Comparison of ENCODE assay signal across 13 mouse cellular contexts in the genomic region with DNA sequence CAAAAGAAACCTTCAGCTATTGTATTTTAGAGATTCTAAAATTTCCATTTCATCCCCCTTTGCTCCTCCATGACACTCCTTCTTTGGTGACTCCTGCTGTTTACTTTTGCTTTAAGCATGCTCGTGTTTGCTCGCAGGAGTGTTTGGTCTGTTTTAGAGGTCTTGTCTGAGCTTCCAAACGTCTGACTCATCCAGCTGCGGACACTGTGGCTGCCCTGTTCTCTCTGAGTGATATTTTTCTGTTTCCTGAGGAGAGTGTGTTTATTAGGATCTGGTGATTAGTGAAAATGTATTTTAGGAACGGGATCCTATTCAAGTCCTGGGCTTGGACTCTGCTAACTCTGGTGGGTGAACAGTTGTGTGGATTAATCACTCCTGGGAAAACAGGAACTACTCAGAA. TPM values are rescaled to one million over a fixed set of nuclear protein-coding genes. Genes with fewer than 3 reads are reported as not detected.
DNase-seq lines count a peak whose midpoint lies in the region; ATAC-seq and TF ChIP-seq lines count a peak whose summit lies in the region.
"Had no signal": no experiment of that assay in that cellular context is flagged by ENCODE, and none has a peak within 500 bp of the region (broad histone marks: within the 10 kb centered on the region; RNA-seq: fewer than 3 reads in every experiment).

No protein-coding gene starts in this region.

- no peak for ATAC-seq in embryonic facial prominence, embryonic 14.5 days (ENCODE audit: low read depth)
- ATAC-seq in midbrain, embryonic 11.5 days (ENCODE audit: low FRiP score) = no peak
- no peak for ATAC-seq in midbrain, embryonic 13.5 days

- no peaks in the 10 kb centered on the region for H3K9me3 ChIP-seq in embryonic facial prominence, embryonic 14.5 days (ENCODE audit: control insufficient read depth, low read length)
- H3K9me3 ChIP-seq in embryonic facial prominence, embryonic 10.5 days = no peaks in the 10 kb centered on the region
- H3K9me3 ChIP-seq in midbrain, embryonic 11.5 days (ENCODE audit: control insufficient read depth, low read length) = no peaks in the 10 kb centered on the region
- no peaks in the 10 kb centered on the region for H3K9me3 ChIP-seq in midbrain, embryonic 13.5 days

- TF ChIP-seq CTCF in small intestine, adult 2 months (IDR thresholded peaks at IDR 0.05; ENCODE audit: extremely low read depth, insufficient read length, insufficient replicate concordance, low read depth, low read length) = no peak

- no peak overlapping the region for H3K9ac ChIP-seq in embryonic facial prominence, embryonic 14.5 days (ENCODE audit: low read depth, low read length)
- no peak overlapping the region for H3K9ac ChIP-seq in midbrain, embryonic 11.5 days (ENCODE audit: low read length)
- H3K9ac ChIP-seq in midbrain, embryonic 13.5 days (replicated peaks) = no peak overlapping the region

- no peaks in the 10 kb centered on the region for H3K4me1 ChIP-seq in embryonic facial prominence, embryonic 14.5 days (ENCODE audit: control insufficient read depth, insufficient read depth, low read length)
- H3K4me1 ChIP-seq in embryonic facial prominence, embryonic 10.5 days = 0 out of 2 replicates have a peak, but pooled peaks cover 3% of the 10 kb centered on the region
- H3K4me1 ChIP-seq in midbrain, embryonic 11.5 days (ENCODE audit: control insufficient read depth, insufficient read depth, low read length) = no peaks in the 10 kb centered on the region
- H3K4me1 ChIP-seq in midbrain, embryonic 13.5 days (replicated peaks) = no peaks in the 10 kb centered on the region
- H3K4me1 ChIP-seq in small intestine, adult 2 months (ENCODE audit: control insufficient read depth, insufficient read depth, insufficient read length, low read length) = peaks cover 4% of the 10 kb centered on the region; the same call in 1 of the 2 replicates

- WGBS in embryonic facial prominence, embryonic 14.5 days = 47% methylated on average over 5 of the region's 5 CpGs
- 57% methylated on average over 5 of the region's 5 CpGs for WGBS in embryonic facial prominence, embryonic 10.5 days
- WGBS in midbrain, embryonic 11.5 days = 53% methylated on average over 5 of the region's 5 CpGs
- 60% methylated on average over 5 of the region's 5 CpGs for WGBS in midbrain, embryonic 13.5 days
- WGBS in small intestine, adult 2 months = 42% methylated on average over 5 of the region's 5 CpGs

- H3K27me3 ChIP-seq in embryonic facial prominence, embryonic 14.5 days (replicated peaks; ENCODE audit: control insufficient read depth, insufficient read depth, low read length) = no peaks in the 10 kb centered on the region
- no peaks in the 10 kb centered on the region for H3K27me3 ChIP-seq in embryonic facial prominence, embryonic 10.5 days (replicated peaks; ENCODE audit: low read depth, poor library complexity, severe bottlenecking)
- H3K27me3 ChIP-seq in midbrain, embryonic 11.5 days (ENCODE audit: control insufficient read depth, insufficient read depth, low read length) = no peaks in the 10 kb centered on the region
- no peaks in the 10 kb centered on the region for H3K27me3 ChIP-seq in midbrain, embryonic 13.5 days
- no peaks in the 10 kb centered on the region for H3K27me3 ChIP-seq in small intestine, adult 2 months (ENCODE audit: control insufficient read depth, insufficient read depth, low read length)

- no peak for TF ChIP-seq POLR2A in small intestine, adult 2 months (IDR thresholded peaks at IDR 0.05; ENCODE audit: low read depth, low read length)

- H3K27ac ChIP-seq in embryonic facial prominence, embryonic 14.5 days (replicated peaks; ENCODE audit: low read depth, low read length) = no peak overlapping the region
- no peak overlapping the region for H3K27ac ChIP-seq in embryonic facial prominence, embryonic 10.5 days (replicated peaks)
- H3K27ac ChIP-seq in midbrain, embryonic 11.5 days (ENCODE audit: low read depth, low read length) = no peak overlapping the region
- H3K27ac ChIP-seq in midbrain, embryonic 13.5 days = no peak overlapping the region
- H3K27ac ChIP-seq in small intestine, adult 2 months (ENCODE audit: insufficient read depth, low read depth, low read length) = peak overlapping the region; percentile 84

- intact Hi-C loops in heart, postnatal 10 days (cut with DNase I) = loop anchor here (5.0 kb wide), 1 partner anchor 48 kb away; the partner anchor contains the start of gene Lrrk1
- intact Hi-C loops in left cerebral cortex, postnatal 14 days (cut with DNase I) = no loop called here

- H3K4me2 ChIP-seq in embryonic facial prominence, embryonic 14.5 days (ENCODE audit: low read depth, low read length) = no peak overlapping the region
- H3K4me2 ChIP-seq in midbrain, embryonic 11.5 days = no peak overlapping the region
- H3K4me2 ChIP-seq in midbrain, embryonic 13.5 days (replicated peaks) = no peak overlapping the region

- DNase-seq in embryonic facial prominence, embryonic 14.5 days (ENCODE audit: low spot score) = peak; percentile 20
- no peak for DNase-seq in embryonic facial prominence, embryonic 10.5 days (ENCODE audit: low spot score)
- peak; percentile 67 for DNase-seq in midbrain, embryonic 11.5 days (ENCODE audit: low spot score, missing footprints)
- DNase-seq in heart, postnatal 10 days = peak; percentile 39 to 53
- DNase-seq in left cerebral cortex, postnatal 14 days (ENCODE audit: low spot score in 2 of 2) = no peak
- no peak for DNase-seq in adipocyte (ENCODE audit: low spot score)
- DNase-seq: spleen, adult 18-20 months had no signal

- no peak overlapping the region for H3K4me3 ChIP-seq in embryonic facial prominence, embryonic 14.5 days (ENCODE audit: low read depth, low read length)
- no peak overlapping the region for H3K4me3 ChIP-seq in embryonic facial prominence, embryonic 10.5 days
- H3K4me3 ChIP-seq in midbrain, embryonic 11.5 days (ENCODE audit: low read depth, low read length) = no peak overlapping the region
- H3K4me3 ChIP-seq in midbrain, embryonic 13.5 days (replicated peaks) = no peak overlapping the region
- H3K4me3 ChIP-seq in small intestine, adult 2 months (ENCODE audit: low read depth, low read length) = no peak overlapping the region

- no peaks in the 10 kb centered on the region for H3K36me3 ChIP-seq in embryonic facial prominence, embryonic 14.5 days (ENCODE audit: control insufficient read depth, insufficient read depth, low read length)
- no peaks in the 10 kb centered on the region for H3K36me3 ChIP-seq in embryonic facial prominence, embryonic 10.5 days (replicated peaks)
- H3K36me3 ChIP-seq in midbrain, embryonic 11.5 days (ENCODE audit: control insufficient read depth, insufficient read depth, low read length) = no peaks in the 10 kb centered on the region
- no peaks in the 10 kb centered on the region for H3K36me3 ChIP-seq in midbrain, embryonic 13.5 days
- H3K36me3 ChIP-seq in small intestine, adult 2 months (ENCODE audit: control insufficient read depth, insufficient read depth, low read length) = peaks cover 12% of the 10 kb centered on the region

RNA-seq across cellular contexts. Expression of gene Gm10974, which starts 26.1 kb away (rescaled TPM):
- polyA plus RNA-seq in embryonic facial prominence, embryonic 14.5 days (2014; fragmentation: Nextera tagmentation; extraction: Ambion mirVana) = not detected in 2 replicates
- not detected in 2 replicates for polyA plus RNA-seq in embryonic facial prominence, embryonic 10.5 days (2016; fragmentation: Nextera tagmentation; extraction: Ambion mirVana)
- polyA plus RNA-seq in midbrain, embryonic 11.5 days (2014; fragmentation: Nextera tagmentation; extraction: Ambion mirVana) = not detected in 2 replicates
- not detected in 2 replicates for polyA plus RNA-seq in midbrain, embryonic 13.5 days (2015; fragmentation: Nextera tagmentation; extraction: Ambion mirVana)
- not detected for total RNA-seq in heart, postnatal 10 days (2021)
- not detected in 2 replicates for polyA plus RNA-seq in small intestine, adult 2 months (2012; rRNA removed)
- total RNA-seq in left cerebral cortex, postnatal 14 days (2021) = not detected
- total RNA-seq: gastrocnemius, postnatal 4 days; layer of hippocampus, postnatal 10 days; midbrain, postnatal 0 days had no signal
- polyA plus RNA-seq: embryonic facial prominence, embryonic 11.5 days; midbrain, postnatal 0 days had no signal

RNA-seq across cellular contexts. Expression of gene Lrrk1, which starts 48.5 kb away (rescaled TPM):
- 11.9 and 12.5 TPM in 2 replicates for polyA plus RNA-seq in embryonic facial prominence, embryonic 14.5 days (2014; fragmentation: Nextera tagmentation; extraction: Ambion mirVana)
- polyA plus RNA-seq in embryonic facial prominence, embryonic 10.5 days (2016; fragmentation: Nextera tagmentation; extraction: Ambion mirVana) = 8.5 and 8.7 TPM in 2 replicates
- 2.5 and 2.9 TPM in 2 replicates for polyA plus RNA-seq in midbrain, embryonic 11.5 days (2014; fragmentation: Nextera tagmentation; extraction: Ambion mirVana)
- polyA plus RNA-seq in midbrain, embryonic 13.5 days (2015; fragmentation: Nextera tagmentation; extraction: Ambion mirVana) = 2.8 and 2.9 TPM in 2 replicates
- 10 to 100 TPM; 11.9 to 13.3 TPM for total RNA-seq in heart, postnatal 10 days (2021)
- 18.9 and 23.1 TPM in 2 replicates for polyA plus RNA-seq in small intestine, adult 2 months (2012; rRNA removed)
- total RNA-seq in left cerebral cortex, postnatal 14 days (2021) = 1 to 10 TPM; 3.5 to 4.4 TPM

Comparison
In these comparisons a context has a peak if more than half of its experiments do, and no peak if none do; other contexts are left out.
1. DNase-seq: peak in embryonic facial prominence, embryonic 14.5 days (single experiment), midbrain, embryonic 11.5 days (single experiment) and heart, postnatal 10 days (2 of 2); none in embryonic facial prominence, embryonic 10.5 days (single experiment), left cerebral cortex, postnatal 14 days (0 of 2) and adipocyte (single experiment).